Mouse (Mus musculus): ENCODE measurements around the gene Avp.

Gene Avp

DNA sequence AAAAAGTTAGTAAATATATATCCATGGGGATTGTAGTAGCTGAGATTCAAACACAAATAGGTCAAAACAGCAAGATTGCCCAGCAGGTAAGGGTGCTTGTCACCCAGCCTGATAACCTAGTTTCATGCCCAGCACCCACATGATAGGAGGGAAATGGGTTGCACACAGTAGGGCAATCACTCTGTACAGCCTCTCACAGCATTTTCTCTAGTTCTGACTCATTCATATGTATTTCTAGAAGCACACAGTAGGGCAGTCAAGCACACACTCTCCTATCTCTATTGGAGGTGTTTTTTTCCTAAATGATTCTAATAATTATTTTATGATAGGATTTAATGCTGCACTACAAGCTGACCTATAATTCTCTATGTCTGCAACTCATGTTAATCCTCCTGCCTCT is 12.4 kb downstream of the Avp start:
- no peak for DNase-seq

DNA sequence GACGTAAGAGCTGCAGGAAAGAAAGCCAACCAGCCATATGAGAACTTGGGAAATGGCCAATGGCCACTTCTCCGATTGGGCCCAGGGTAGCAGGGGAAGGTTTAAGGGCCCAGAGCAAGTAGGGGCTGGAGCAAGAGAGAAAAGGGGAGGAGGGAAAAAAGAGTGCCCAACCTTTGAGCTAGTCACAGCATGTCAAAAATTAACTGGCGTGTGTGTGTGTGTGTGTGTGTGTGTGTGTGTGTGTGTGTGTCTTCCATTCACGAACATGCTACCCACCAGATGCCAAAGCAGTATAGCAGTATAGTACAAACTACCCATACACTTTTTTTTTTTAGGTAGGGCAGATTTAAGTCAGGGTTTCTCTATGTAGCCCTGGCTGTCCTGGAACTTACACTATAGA is 13.4 kb downstream of the Avp start:
- no peak for DNase-seq

DNA sequence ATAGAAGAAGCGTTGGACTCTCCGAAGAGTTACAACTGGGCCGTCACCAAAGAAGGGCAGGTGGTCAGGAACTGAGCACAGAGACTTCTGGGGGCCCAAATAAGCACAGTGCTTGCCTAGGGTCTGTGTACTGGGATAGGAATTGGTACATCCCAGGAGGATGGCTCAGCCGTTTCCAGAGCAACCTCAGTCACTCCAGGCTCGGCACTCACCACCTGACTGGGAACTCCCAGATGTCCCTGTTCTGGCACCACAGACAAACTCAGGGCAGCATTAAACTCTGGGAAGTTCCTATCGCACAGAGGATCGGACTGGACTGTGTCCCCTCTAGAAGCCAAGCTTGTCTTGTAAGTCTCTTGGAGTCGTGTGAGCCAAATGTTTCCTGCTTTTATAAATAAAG is 17.4 kb downstream of the Avp start:
- DNase-seq = no peak

DNA sequence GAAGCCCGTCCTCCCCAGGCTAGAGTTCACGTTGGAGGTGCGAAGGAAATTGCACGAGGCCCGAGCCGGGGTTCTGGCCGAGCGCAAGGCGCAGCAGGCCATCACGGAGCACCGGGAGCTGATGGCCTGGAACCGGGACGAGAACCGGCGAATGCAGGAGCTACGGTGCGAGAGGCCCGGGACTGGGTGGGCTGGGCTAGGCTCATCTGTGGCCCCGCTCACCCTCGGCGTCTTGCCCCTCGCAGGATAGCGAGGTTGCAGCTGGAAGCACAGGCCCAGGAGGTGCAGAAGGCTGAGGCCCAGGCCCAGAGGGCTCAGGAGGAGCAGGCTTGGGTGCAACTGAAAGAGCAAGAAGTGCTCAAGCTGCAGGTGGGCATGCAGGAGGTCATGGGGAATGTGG is 18.3 kb downstream of the Avp start:
- DNase-seq = no peak

DNA sequence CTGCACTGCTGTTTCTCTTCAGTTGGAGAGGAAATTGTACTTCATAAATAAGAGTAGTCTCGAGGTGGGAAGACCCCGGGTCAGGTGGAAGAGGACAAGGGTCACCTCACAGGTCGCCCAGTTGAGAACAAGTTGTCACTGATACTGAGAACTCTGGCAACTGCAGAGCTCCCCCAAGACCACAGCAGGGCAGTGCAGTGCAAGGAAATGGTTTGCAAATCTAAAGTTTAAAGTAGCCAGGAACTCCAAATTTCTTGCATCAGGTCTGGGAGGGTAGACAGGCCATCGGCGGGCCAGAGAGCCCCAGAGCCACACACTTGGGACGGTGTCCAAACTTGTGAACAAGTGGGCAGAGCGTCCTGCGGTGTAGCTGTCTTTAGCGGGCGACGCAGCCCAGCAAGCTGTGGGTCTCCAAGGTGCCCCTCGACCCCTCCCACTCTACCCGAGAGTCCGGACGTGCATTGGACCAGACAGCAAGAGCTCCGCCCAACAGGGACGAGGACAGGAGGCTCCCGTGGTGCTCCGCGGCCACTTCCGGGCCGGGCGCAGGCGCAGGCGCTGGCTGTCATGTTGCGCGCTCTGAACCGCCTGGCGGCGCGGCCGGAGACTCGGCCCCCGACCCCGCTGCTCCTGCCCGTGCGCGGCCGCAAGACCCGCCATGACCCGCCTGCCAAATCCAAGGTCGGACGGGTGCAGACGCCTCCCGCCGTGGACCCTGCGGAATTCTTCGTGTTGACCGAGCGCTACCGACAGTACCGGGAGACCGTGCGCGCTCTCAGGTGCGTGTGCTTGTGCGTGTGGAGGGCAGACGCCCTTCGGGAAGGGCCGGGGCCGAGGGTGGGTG is 18.9 kb downstream of the Avp start, which contains the start of gene Mrps26:
Gene Mrps26, plus strand, starts transcription at position 531 of the 844 bp plus-strand sequence.
- peak; percentile 93 to 97 for DNase-seq

DNA sequence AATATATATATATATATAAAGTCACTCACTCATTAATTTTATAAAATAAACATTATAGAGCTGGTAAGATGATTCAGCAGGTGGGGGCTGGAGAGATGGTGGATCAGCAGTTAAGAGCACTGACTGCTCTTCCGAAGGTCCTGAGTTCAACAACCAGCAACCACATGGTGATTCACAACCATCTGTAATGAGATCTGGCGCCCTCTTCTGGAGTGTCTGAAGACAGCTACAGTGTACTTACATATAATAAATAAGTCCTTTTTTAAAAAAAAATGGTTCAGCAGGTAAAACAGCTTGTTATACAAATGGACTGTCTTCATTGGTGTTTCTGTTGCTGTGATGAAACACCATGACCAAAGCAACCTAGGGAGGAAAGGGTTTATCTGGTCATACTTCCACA is 24.3 kb downstream of the Avp start:
- no peak for DNase-seq

DNA sequence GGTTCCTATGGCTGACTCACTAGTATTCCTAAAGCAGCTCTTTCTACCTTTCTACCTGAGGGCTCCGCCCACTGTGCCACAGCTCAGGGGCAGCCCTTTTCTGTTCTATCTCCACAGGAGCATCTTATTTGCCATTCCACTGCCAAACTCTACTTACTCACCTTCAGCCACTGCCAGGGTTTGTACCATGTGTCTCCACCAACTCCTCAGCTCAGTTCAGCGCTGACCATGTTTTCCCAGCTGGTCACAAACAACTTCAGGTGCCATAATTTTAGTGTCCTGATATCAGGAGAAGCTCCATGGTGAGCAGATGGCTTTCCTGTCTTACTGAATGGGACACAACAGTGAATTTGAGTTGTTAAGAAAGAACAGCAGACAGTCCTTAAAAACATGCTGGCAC is 24.9 kb downstream of the Avp start:
- DNase-seq = no peak

DNA sequence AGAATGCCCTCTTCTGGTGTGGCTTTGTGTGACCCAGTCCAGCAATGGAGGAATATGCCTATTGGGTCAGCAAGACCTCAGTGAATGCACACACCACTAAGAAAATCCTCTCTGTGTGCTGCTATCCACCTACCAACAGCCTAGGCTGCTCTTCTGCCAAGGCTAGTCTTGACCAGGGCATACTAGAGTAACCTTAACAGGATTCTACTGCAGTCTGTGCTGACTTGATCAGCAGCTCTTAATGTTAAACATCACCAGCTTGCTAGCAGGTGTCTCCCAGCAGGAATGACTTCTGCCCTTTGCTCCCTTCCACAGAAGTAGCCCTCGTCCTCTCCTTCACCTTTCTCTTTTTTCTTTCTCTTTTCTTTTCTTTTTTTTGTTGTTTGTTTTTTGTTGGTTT is 26.1 kb downstream of the Avp start:
- DNase-seq = no peak

DNA sequence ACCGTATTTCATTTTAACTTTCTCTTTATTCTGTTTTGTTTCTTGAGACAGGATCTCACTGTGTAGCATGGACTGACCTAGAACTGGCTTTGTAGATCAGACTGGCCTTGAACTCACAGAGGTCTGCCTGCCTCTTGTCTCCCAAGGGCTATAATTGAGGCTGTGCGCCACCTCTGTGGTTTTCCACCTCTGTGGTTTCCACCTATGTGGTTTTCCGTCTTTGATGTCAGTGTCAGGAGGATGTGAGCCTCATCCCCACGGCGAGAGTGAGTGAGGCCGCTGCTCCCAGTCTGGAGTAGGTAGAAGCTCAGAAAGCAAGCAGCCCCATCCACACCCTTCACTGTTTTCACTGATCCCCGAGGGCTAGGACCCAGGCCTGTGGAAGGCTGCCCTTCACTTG is 27.5 kb downstream of the Avp start:
- DNase-seq = no peak

DNA sequence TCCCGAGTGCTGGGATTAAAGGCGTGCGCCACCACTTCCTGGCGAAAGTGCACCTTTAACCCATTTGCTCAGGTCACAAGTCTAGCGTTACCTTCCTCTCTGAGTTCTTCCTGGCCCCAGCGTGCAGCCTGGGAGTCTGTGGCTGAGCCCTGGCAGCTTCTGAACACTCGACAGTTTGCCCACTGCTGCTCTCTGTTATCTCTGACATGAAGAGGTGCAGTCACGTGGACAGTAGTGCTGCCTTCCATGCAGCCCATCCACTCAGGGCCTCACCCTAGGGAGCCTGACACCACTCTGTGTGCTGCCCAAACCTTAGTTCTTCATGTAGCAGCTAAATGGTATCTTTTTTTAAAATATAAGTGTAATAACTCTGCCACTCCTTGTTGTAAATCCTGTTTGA is 35.4 kb downstream of the Avp start:
- no peak for DNase-seq

DNA sequence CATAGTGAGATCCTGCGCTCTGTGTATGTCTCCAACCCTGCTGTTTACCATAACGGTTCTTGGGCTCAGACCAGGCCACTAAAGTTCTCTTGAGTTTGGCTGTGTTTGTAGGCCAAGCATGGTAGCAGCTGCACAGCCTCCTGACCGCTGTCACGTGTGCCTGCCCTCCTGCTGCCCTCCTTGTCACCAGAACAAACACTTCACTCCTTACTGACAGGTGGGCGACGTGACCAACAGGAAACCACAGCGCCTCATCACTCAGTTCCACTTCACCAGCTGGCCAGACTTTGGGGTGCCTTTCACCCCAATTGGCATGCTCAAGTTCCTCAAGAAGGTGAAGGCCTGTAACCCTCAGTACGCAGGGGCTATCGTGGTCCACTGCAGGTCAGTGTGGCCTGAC is 42.1 kb downstream of the Avp start:
- no peak for DNase-seq

DNA sequence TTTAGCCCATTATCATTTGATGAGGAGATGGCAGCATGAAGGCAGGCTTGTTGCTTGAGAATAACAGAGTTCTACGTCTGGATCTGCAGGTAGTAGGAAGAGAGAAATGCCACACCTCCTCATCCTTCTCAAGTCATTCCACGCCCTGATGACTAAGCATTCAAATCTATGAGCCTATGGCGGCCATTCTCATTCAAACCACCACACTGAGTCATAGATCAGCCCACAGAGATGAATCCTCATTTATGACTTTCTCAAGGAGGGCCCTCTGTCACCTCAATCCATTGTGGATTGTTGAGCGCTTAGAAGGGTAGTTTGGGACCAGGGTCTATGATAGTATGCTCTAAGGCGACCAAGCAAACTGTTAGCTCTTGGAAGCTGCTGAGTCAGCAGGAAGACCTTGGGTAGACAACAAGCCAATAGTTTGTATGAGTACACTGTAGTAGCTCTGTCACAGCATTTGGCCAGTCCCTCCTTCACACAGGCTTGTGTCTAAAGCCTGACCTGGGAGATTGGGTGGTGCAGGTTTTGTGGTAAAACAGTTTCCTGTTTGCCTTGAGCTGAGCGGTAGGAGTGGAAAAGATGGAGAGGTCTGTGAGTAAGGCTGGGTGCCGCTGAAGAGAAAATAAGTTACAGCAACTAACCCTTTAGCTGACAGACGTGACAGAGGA is 43.3 kb downstream of the Avp start:
- DNase-seq = no peak

DNA sequence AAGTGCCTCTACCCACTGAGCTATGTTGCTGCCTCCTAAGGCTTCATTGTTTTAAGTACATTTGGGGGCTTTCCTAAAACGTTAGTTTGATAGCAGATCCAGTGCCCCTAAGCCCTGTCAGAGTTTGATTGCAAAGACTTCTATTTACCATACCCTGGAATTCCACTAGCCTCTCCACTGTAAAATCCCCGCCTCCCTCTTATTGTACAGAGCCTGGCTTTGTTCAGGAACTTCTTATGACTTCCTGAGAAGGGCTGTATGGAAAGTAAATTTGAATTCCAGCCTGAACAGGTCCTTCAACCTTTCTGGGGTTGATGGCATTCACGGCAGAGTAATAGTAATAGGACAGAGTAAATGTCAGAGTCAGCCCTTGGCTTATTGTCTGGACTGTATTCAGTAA is 45.5 kb downstream of the Avp start:
- DNase-seq = no peak

DNA sequence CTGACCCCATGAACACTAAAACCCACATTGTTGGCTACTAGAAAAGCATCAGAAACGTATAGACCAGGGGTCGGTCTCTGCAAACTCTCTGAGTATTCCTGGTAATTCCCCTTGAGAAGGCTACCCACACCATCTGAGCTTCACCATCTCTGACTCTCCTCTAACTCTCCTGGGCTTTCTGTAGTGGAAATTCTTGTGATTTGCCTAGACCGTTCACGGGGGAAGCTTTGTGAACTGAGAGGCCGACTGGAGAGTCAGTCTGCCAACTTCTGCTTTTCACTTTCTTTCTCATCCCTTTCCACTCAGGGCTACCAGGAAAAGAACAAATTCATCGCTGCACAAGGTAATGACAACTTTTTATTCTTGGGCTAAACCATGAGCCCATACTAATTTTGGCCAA is 47.3 kb downstream of the Avp start:
- no peak for DNase-seq

DNA sequence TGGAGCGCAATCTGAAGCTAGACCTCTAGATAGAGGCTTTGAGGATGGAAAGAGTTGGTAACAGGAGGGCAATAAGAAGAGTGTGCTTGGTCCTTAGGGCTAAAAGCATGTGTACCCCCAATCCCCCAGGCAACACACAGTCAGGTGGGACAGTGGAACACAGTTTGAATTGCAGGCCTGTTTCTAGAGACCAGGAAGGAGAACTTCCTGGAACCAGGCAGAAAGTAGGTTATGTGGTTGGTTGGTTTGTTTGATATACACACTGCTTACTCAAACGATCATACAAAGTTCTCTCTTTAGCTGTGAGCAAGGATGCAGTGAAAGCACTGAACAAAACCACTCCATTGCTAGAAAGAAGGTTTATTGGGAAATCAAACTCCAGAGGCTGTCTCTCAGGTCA is 50.2 kb downstream of the Avp start:
- no peak for DNase-seq
